Mouse (Mus musculus) lung, postnatal 0 days (tissue): ENCODE measurements around the gene Mks1. TPM values are rescaled to one million over a fixed set of nuclear protein-coding genes. Genes with fewer than 3 reads are reported as not detected.

Experiments used
- ATAC-seq: fragments of 200-750 bp; cut with Nextera tagmentation; 2 replicates; pipeline ENCODE4 v1.8.0; 2017; ENCODE audit warnings: moderate library complexity
- DNase-seq: peaks from one replicate; pipeline ENCODE4 v3.0.0-alpha.2; 2016; ENCODE audit warnings: low spot score
- H3K27ac ChIP-seq: fragments of 300-500 bp; sonication (generic); 2 replicates; pipeline ENCODE4 v1.5.1; 2014; ENCODE audit warnings: antibody characterized with exemption, mild to moderate bottlenecking, low read length, mixed read lengths
- H3K27me3 ChIP-seq: fragments of 300-500 bp; sonication (generic); replicated peaks from 2 replicates; pipeline ENCODE4 v1.6.1; 2014; ENCODE audit warnings: low read length, mixed read lengths; ENCODE audit not compliant: insufficient read depth
- H3K36me3 ChIP-seq: fragments of 300-500 bp; sonication (generic); 2 replicates; pipeline ENCODE4 v1.6.1; 2014; ENCODE audit warnings: low read length, mixed read lengths; ENCODE audit not compliant: insufficient read depth
- H3K4me1 ChIP-seq: fragments of 300-500 bp; sonication (generic); 2 replicates; pipeline ENCODE4 v1.6.1; 2014; ENCODE audit warnings: antibody characterized with exemption, low read depth, low read length, mixed read lengths; ENCODE audit not compliant: insufficient read depth
- H3K4me2 ChIP-seq: fragments of 300-500 bp; sonication (generic); replicated peaks from 2 replicates; pipeline ENCODE4 v1.6.1; 2014; ENCODE audit warnings: low read depth, mild to moderate bottlenecking, low read length, moderate library complexity, mixed read lengths
- H3K4me3 ChIP-seq: fragments of 300-500 bp; sonication (generic); 2 replicates; pipeline ENCODE4 v1.5.1; 2014; ENCODE audit warnings: low read depth, low read length
- H3K9ac ChIP-seq: fragments of 300-500 bp; sonication (generic); replicated peaks from 2 replicates; pipeline ENCODE4 v1.6.1; 2014; ENCODE audit warnings: low read depth, mild to moderate bottlenecking
- H3K9me3 ChIP-seq: fragments of 300-500 bp; sonication (generic); 2 replicates; pipeline ENCODE4 v1.6.1; 2016; ENCODE audit warnings: low read length, mixed read lengths
- CTCF ChIP-seq: IDR thresholded peaks from 2 replicates; pipeline ENCODE4 v1.5.1; 2016; ENCODE audit warnings: antibody characterized with exemption, mild to moderate bottlenecking
- EP300 ChIP-seq: IDR thresholded peaks from 2 replicates; pipeline ENCODE4 v1.6.1; 2016; ENCODE audit warnings: antibody characterized with exemption, mild to moderate bottlenecking, control low read depth
- WGBS: fragments of 180-500 bp; shearing (Covaris S2); extraction: QIAGEN DNeasy Blood & Tissue Kit; methylation state at CpG from one replicate; pipeline ENCODE4 v1.1.7; 2014; 5-methylcytosine and 5-hydroxymethylcytosine counted together
- polyA plus RNA-seq: library from polyadenylated mRNA; unstranded; fragments of >200 nt; fragmentation: Nextera tagmentation; extraction: Ambion mirVana; gene quantifications from 2 replicates; pipeline ENCODE4 v1.2.1, GENCODE M21; 2015

Mks1 gene
- polyA plus RNA-seq = 5.6 and 7.5 TPM in 2 replicates

DNA sequence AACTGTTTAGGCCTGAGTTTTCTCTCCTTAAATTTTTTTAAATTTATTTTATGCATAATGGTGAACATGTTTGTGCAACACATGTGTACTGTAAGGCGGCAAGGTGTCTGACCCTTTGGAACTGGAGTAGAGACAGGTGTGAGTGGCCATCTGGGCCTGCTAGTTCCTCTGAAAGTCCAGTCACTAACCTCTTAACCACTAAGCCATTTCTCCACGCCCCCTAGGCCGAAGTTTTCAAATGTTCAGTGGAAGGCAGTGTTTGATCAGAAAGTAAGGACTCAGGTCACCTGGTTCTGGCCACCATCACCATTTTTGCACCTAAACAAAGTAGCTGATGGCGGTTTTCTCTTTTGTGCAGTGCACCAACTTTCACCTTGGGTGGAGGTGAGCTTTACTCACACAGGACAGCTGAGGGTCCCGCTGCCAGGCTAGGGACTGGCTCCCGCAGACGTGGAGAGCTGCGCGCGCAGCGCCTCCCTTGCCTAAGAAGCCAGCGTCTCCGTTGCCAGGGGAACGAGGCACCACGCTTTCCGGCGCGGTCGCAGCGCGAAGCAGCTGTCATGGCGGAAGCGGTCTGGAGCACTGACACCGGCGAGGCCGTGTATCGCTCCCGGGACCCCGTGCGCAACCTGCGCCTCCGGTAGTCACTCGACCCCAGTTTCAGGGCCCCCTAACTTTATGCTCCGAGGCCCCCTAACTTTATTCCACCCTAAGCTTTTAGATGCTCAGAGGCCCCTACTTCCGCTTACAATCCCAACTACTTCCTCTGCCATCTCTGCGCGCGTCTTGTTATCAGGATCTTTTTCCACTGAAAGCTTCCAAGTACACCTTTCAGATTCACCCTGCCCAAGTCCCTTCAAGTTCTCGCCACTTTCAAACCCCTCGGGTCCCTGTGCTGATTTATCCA lies at the start of gene Mks1:
Gene Mks1, plus strand, starts transcription at position 526 of the 907 bp plus-strand sequence.
- ATAC-seq (peak; percentile 98), DNase-seq (peak; percentile 98)
- 4% methylated on average over 32 of the region's 40 CpGs for WGBS
- Histone ChIP-seq H3K4me2 (peak within 1 kb of the TSS; percentile 70), H3K9me3 (no peaks in the 10 kb centered on the region), H3K4me1 (0 out of 2 replicates have a peak, but pooled peaks cover 4% of the 10 kb centered on the region), H3K9ac (peak within 1 kb of the TSS; percentile 30), H3K4me3 (peak within 1 kb of the TSS; percentile 59), H3K36me3 (0 out of 2 replicates have a peak, but pooled peaks cover 3% of the 10 kb centered on the region), H3K27me3 (no peaks in the 10 kb centered on the region), H3K27ac (no peak within 1 kb of the TSS)
- TF ChIP-seq EP300 (no peak), CTCF (no peak)

DNA sequence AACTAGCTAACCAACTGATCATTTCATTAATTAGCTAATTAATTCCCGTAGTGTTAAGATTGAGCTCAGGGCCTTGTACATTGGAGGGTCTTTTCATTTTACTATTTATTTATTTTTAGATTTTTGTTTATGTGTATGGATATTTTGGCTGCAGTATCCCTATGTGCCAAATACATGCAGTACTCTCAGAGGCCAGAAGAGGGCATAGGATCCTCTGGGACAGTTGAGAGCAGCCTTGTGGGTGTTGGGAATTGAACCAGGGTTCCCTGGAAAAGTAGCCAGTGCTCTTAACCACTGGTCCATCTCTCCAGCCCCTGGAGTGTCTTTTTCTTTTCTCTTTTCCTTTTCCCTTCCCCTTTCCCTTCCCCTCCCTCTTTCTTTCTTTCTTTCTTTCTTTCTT lies 47.6 kb upstream of the Mks1 start:
- ATAC-seq = no peak
- H3K9me3 ChIP-seq = no peaks in the 10 kb centered on the region
- peak; percentile 65 for TF ChIP-seq CTCF
- TF ChIP-seq EP300 = no peak
- H3K9ac ChIP-seq = no peak overlapping the region
- WGBS = 64% methylated on average over 1 of the region's 1 CpGs
- no peak overlapping the region for H3K4me3 ChIP-seq
- no peak overlapping the region for H3K27ac ChIP-seq
- H3K27me3 ChIP-seq = no peaks in the 10 kb centered on the region
- no peaks in the 10 kb centered on the region for H3K36me3 ChIP-seq
- H3K4me2 ChIP-seq = no peak overlapping the region
- peak; percentile 11 for DNase-seq
- no peaks in the 10 kb centered on the region for H3K4me1 ChIP-seq

DNA sequence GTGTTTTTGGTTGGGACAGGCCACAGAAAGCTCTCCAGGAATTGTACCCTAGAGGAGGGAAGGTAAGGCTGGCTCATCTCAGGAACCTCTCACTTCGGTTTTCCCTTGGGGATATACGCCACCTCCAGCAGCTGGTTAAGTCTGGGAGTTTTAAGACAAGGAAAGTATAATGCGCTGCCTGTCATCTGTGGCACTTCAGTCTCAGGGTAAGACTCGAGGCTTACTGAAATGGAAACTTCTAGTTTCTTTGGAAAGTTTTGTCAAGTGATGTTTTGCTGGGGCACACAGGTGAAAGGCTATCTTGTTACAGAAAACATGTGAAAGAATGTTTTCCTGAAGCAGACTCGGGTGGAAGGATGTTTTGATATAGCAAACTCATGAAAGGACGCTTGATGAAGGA lies 45.6 kb upstream of the Mks1 start:
- TF ChIP-seq EP300 (no peak), CTCF (no peak)
- H3K36me3 ChIP-seq = no peaks in the 10 kb centered on the region
- no peak overlapping the region for H3K9ac ChIP-seq
- no peaks in the 10 kb centered on the region for H3K9me3 ChIP-seq
- DNase-seq (no peak), ATAC-seq (no peak)
- no peak overlapping the region for H3K4me3 ChIP-seq
- no peaks in the 10 kb centered on the region for H3K4me1 ChIP-seq
- H3K27ac ChIP-seq = no peak overlapping the region
- H3K27me3 ChIP-seq = no peaks in the 10 kb centered on the region
- H3K4me2 ChIP-seq = no peak overlapping the region
- WGBS = 75% methylated on average over 6 of the region's 6 CpGs

DNA sequence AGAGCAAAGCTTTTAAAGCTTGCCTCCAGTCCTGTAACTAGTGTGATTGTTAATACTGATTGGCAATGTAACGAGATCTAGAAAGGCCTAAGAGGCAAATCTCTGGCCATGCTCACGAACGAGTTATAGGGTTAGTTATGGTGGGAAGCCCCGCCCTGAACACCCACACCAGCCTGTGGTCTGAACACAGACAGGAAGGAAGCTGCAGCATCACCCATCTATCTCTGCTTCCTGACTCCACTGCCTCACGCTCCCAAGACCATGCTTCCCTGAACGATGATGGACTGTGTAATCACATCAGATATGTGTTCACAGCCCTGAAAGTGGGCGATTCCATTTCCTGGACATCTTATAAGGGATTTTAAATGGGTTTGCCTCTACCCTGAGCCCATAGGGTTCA lies 44.8 kb upstream of the Mks1 start:
- no peaks in the 10 kb centered on the region for H3K9me3 ChIP-seq
- H3K4me3 ChIP-seq = no peak overlapping the region
- WGBS = 66% methylated on average over 7 of the region's 7 CpGs
- H3K4me1 ChIP-seq = no peaks in the 10 kb centered on the region
- H3K4me2 ChIP-seq = no peak overlapping the region
- ATAC-seq = no peak
- H3K27ac ChIP-seq = no peak overlapping the region
- DNase-seq = no peak
- H3K36me3 ChIP-seq = no peaks in the 10 kb centered on the region
- no peak for TF ChIP-seq CTCF
- no peak for TF ChIP-seq EP300
- no peak overlapping the region for H3K9ac ChIP-seq
- H3K27me3 ChIP-seq = no peaks in the 10 kb centered on the region

DNA sequence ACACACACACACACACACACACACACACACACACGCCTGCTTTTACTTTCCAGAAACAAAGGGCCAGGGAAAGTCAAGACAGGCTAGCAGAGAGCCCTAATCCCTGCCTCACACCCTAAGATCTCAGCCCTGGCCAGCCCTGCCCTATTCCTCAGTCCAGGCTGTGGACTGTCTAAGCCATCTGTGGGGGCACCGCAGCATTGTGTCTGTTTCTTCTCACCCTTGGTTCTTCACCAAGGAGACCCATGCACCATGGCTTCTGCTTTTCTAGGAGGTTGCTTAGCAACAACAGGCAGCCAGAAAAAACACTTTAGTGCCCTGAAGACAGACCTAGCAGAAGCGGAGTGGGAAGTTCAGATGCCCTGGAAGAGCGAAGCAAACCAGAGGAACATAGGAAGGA lies 41.6 kb upstream of the Mks1 start:
- DNase-seq (no peak), ATAC-seq (no peak)
- Histone ChIP-seq H3K4me3 (no peak overlapping the region), H3K27ac (no peak overlapping the region), H3K36me3 (no peaks in the 10 kb centered on the region), H3K9ac (no peak overlapping the region), H3K4me1 (no peaks in the 10 kb centered on the region), H3K9me3 (no peaks in the 10 kb centered on the region), H3K4me2 (no peak overlapping the region), H3K27me3 (no peaks in the 10 kb centered on the region)
- TF ChIP-seq EP300 = no peak
- no peak for TF ChIP-seq CTCF
- WGBS = 66% methylated on average over 4 of the region's 4 CpGs

DNA sequence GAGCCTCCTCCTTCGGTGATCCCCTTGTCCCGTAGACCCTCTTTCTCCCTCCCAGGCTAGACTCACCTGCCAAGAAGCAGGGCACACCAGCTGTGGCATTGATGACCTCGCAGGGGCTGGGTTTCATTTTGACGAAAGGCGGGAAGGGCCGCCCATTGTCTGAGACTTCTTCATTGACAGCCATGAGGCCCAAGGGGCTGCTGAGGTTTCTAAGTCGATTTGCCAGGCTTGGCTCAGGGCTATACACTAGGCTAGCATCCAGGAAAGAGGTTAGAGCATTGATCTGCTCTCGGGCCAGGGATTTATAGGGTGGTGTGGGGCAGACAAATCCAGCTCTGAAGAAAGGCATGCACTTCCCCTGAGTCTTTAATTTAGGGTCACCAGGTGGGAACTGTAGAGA lies 38.2 kb upstream of the Mks1 start:
- ATAC-seq (no peak), DNase-seq (no peak)
- Histone ChIP-seq H3K27me3 (no peaks in the 10 kb centered on the region), H3K4me2 (no peak overlapping the region), H3K9me3 (no peaks in the 10 kb centered on the region), H3K4me3 (no peak overlapping the region), H3K27ac (no peak overlapping the region), H3K4me1 (no peaks in the 10 kb centered on the region), H3K36me3 (no peaks in the 10 kb centered on the region), H3K9ac (no peak overlapping the region)
- WGBS = 77% methylated on average over 8 of the region's 8 CpGs
- no peak for TF ChIP-seq CTCF
- TF ChIP-seq EP300 = no peak
